Mouse (Mus musculus) megakaryocyte, embryonic 14.5 days (primary cell): ENCODE data around the gene Olfr1416.

ENCODE experiments used
- FLI1 ChIP-seq: IDR thresholded peaks from 2 replicates; pipeline ENCODE4 v1.6.1; 2012; ENCODE audit warnings: low read length, inconsistent platforms, mixed read lengths
- GATA1 ChIP-seq: IDR thresholded peaks from 3 replicates; pipeline ENCODE4 v1.6.1; 2012; ENCODE audit warnings: mixed read lengths, low read length, inconsistent platforms, borderline replicate concordance

GRCm38 (mm10) chr1:92485013-92485412 is at the start of gene Olfr1416:
- TF ChIP-seq GATA1: no peak
- no peak for TF ChIP-seq FLI1
